Mouse (Mus musculus) layer of hippocampus, adult 9-11 months (tissue): ENCODE measurements around the gene Zim1.

Experiments used
- DNase-seq: peaks from one replicate; pipeline ENCODE4 v3.0.0; 2022

Zim1 gene

GRCm38 (mm10) chr7:6650526-6650925, 45.7 kb downstream of the Zim1 start:
- DNase-seq, result no peak

- DNase-seq, result no peak
Measured at GRCm38 (mm10) chr7:6645821-6646220, 50.4 kb downstream of the Zim1 start.

DNA sequence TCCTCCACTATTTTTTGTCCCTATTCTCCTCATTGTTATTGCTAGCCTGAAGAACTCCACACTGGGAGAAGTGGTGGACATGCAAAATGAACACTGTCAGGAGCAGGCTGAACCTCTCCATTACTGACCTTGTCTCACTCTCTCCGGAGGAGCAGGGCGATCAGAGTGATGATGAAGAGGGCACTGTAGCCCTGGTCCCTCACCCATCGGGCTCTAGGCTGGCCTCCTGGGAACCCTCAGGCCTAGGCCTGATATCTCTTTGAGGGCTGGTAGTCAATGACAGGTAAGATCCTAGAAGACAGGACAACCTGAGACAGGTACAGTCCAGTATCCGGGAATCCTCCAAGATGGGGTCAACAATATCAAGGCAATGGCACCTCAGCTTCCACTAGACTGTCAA, 58.2 kb downstream of the Zim1 start:
- no peak for DNase-seq

GRCm38 (mm10) chr7:6636741-6637140, 59.5 kb downstream of the Zim1 start:
- DNase-seq, result no peak

- DNase-seq, result no peak
Measured at GRCm38 (mm10) chr7:6635831-6636230, 60.4 kb downstream of the Zim1 start.
